In genomic region chr3:32737172-32737655, GRCm38 (mm10) we compare ENCODE assay signal across 8 mouse cellular contexts. TPM values are rescaled to one million over a fixed set of nuclear protein-coding genes. Genes with fewer than 3 reads are reported as not detected.
DNase-seq lines count a peak whose midpoint lies in the region; ATAC-seq lines count a peak whose summit lies in the region.

Mrpl47 (minus strand) TSS chr3:32737605.

- 0 out of 2 replicates have a peak, but pooled peaks cover 2% of the 10 kb centered on the region for H3K36me3 ChIP-seq in neural tube, embryonic 11.5 days (ENCODE audit: control insufficient read depth, insufficient read depth, low read length)
- H3K36me3 ChIP-seq in midbrain, embryonic 15.5 days (replicated peaks), result peaks cover 11% of the 10 kb centered on the region

- no peaks in the 10 kb centered on the region for H3K27me3 ChIP-seq in neural tube, embryonic 11.5 days (ENCODE audit: control insufficient read depth, insufficient read depth, low read length)
- H3K27me3 ChIP-seq in midbrain, embryonic 15.5 days (replicated peaks), result no peaks in the 10 kb centered on the region

- under 1% methylated on average over 31 of the region's 31 CpGs for WGBS in neural tube, embryonic 11.5 days
- under 1% methylated on average over 31 of the region's 31 CpGs for WGBS in midbrain, embryonic 15.5 days

- H3K4me2 ChIP-seq in neural tube, embryonic 11.5 days (ENCODE audit: low read depth), result peak within 1 kb of the TSS; percentile 79
- H3K4me2 ChIP-seq in midbrain, embryonic 15.5 days, result peak within 1 kb of the TSS; percentile 82

- peak within 1 kb of the TSS; percentile 85 for H3K9ac ChIP-seq in neural tube, embryonic 11.5 days (ENCODE audit: low read length)
- H3K9ac ChIP-seq in midbrain, embryonic 15.5 days, result peak within 1 kb of the TSS; percentile 80

- ATAC-seq in neural tube, embryonic 11.5 days (ENCODE audit: insufficient read depth, low FRiP score, low TSS enrichment), result peak; percentile 61
- peak; percentile 75 for ATAC-seq in midbrain, embryonic 15.5 days (replicated peaks)

- H3K27ac ChIP-seq in neural tube, embryonic 11.5 days (ENCODE audit: low read depth, low read length), result peak within 1 kb of the TSS; percentile 73
- peak within 1 kb of the TSS; percentile 87 for H3K27ac ChIP-seq in midbrain, embryonic 15.5 days

- H3K9me3 ChIP-seq in neural tube, embryonic 11.5 days (ENCODE audit: control insufficient read depth, low read length), result no peaks in the 10 kb centered on the region
- no peaks in the 10 kb centered on the region for H3K9me3 ChIP-seq in midbrain, embryonic 15.5 days

- peak within 1 kb of the TSS; percentile 91 for H3K4me3 ChIP-seq in neural tube, embryonic 11.5 days (ENCODE audit: low read depth, low read length)
- H3K4me3 ChIP-seq in midbrain, embryonic 15.5 days, result peak within 1 kb of the TSS; percentile 68

- no peak for DNase-seq in neural tube, embryonic 11.5 days (ENCODE audit: low spot score)
- DNase-seq in neural tube, embryonic 10.5 days (ENCODE audit: extremely low spot score, low spot score), result no peak
- DNase-seq in c-Kit-positive CD71-positive TER-119-negative erythroid progenitor cells, embryonic 14.5 days (ENCODE audit: low read depth), result peak; percentile 24
- DNase-seq in heart, adult 8-10 months (ENCODE audit: low spot score), result no peak
- DNase-seq in layer of hippocampus, postnatal 25 days (ENCODE audit: extremely low spot score in 1 of 2, low spot score in 1 of 2), result no peak
- DNase-seq in right cerebral cortex, adult 18-20 months, result no peak
- no peak for DNase-seq in right cerebral cortex, postnatal 10 days (ENCODE audit: low spot score in 2 of 2)

- H3K4me1 ChIP-seq in neural tube, embryonic 11.5 days (ENCODE audit: control insufficient read depth, insufficient read depth, low read length), result peaks cover 8% of the 10 kb centered on the region; the same call in 1 of the 2 replicates
- peaks cover 33% of the 10 kb centered on the region for H3K4me1 ChIP-seq in midbrain, embryonic 15.5 days

RNA-seq across cellular contexts. Expression of gene Mrpl47, which starts in this region (rescaled TPM):
- 38.3 and 42.1 TPM in 2 replicates for polyA plus RNA-seq in neural tube, embryonic 11.5 days (2014; fragmentation: Nextera tagmentation; extraction: Ambion mirVana)
- 10 to 100 TPM; 30.1 to 41.5 (median 36.4) TPM for total RNA-seq in heart, adult 8-10 months (2022)
- 10 to 100 TPM; 21.1 to 22.5 TPM for total RNA-seq in layer of hippocampus, postnatal 25 days (2021)
- 27.0 and 28.6 TPM in 2 replicates for polyA plus RNA-seq in midbrain, embryonic 15.5 days (2015; fragmentation: Nextera tagmentation; extraction: Ambion mirVana)
